In genomic region chr3:24070424-24071168, GRCm38 (mm10) we compare ENCODE assay signal across 10 mouse cellular contexts.
DNase-seq lines count a peak whose midpoint lies in the region; ATAC-seq lines count a peak whose summit lies in the region.
"Had no signal": no experiment of that assay in that cellular context is flagged by ENCODE, and none has a peak within 500 bp of the region (broad histone marks: within the 10 kb centered on the region; RNA-seq: fewer than 3 reads in every experiment).

No protein-coding gene starts in this region.

- H3K27me3 ChIP-seq in heart, embryonic 14.5 days (ENCODE audit: control insufficient read depth, insufficient read depth, low read length), result no peaks in the 10 kb centered on the region
- no peaks in the 10 kb centered on the region for H3K27me3 ChIP-seq in lung, embryonic 15.5 days

- no peak for ATAC-seq in heart, embryonic 14.5 days (ENCODE audit: insufficient number of reproducible peaks, insufficient read depth, low FRiP score, low read depth)
- peak; percentile 85 for ATAC-seq in lung, embryonic 15.5 days (ENCODE audit: borderline replicate concordance, extremely low read depth, low FRiP score, low TSS enrichment)

- WGBS in heart, embryonic 14.5 days, result 33% methylated on average over 4 of the region's 4 CpGs
- WGBS in lung, embryonic 15.5 days, result 26% methylated on average over 4 of the region's 4 CpGs

- no peak overlapping the region for H3K4me3 ChIP-seq in heart, embryonic 14.5 days (ENCODE audit: control insufficient read depth in 1 of 2, insufficient read depth in 1 of 2, low read depth in 1 of 2, low read length in 2 of 2)
- H3K4me3 ChIP-seq in lung, embryonic 15.5 days, result no peak overlapping the region
- H3K4me3 ChIP-seq: erythroblast, embryonic 14.5 days had no signal

- H3K9ac ChIP-seq in heart, embryonic 14.5 days (ENCODE audit: low read length), result no peak overlapping the region
- H3K9ac ChIP-seq in lung, embryonic 15.5 days, result no peak overlapping the region

- H3K9me3 ChIP-seq in heart, embryonic 14.5 days (ENCODE audit: control insufficient read depth, low read length), result no peaks in the 10 kb centered on the region
- H3K9me3 ChIP-seq in lung, embryonic 15.5 days, result no peaks in the 10 kb centered on the region

- no peak for DNase-seq in heart, adult 8-10 months (ENCODE audit: low spot score)
- no peak for DNase-seq in lung, adult 18-20 months
- DNase-seq in kidney, postnatal 14 days, result peak; percentile 17
- DNase-seq in mesoderm, embryonic 11.5 days (ENCODE audit: low read depth, low spot score), result peak; percentile 54
- DNase-seq in thymus, postnatal 14 days, result no peak
- no peak for DNase-seq in gastrocnemius, postnatal 4 days (ENCODE audit: low spot score in 2 of 2)

- H3K4me1 ChIP-seq in heart, embryonic 14.5 days (ENCODE audit: control insufficient read depth in 2 of 2, insufficient read depth in 2 of 2, low read length in 2 of 2), result peaks cover 0 to 3% of the 10 kb centered on the region in 2 experiments; a peak in 2 of 4 replicates
- H3K4me1 ChIP-seq in lung, embryonic 15.5 days, result peaks cover 8% of the 10 kb centered on the region; the same call in 1 of the 2 replicates

- peak overlapping the region; percentile 18 for H3K4me2 ChIP-seq in heart, embryonic 14.5 days (ENCODE audit: low read length)
- H3K4me2 ChIP-seq in lung, embryonic 15.5 days, result no peak overlapping the region

- H3K27ac ChIP-seq in heart, embryonic 14.5 days (replicated peaks in 1 of 2; ENCODE audit: control insufficient read depth in 1 of 2, insufficient read depth in 1 of 2, low read depth in 2 of 2, low read length in 2 of 2), result peak overlapping the region in 1 of 2 experiments; percentile 20; a peak in 1 of 4 replicates
- H3K27ac ChIP-seq in lung, embryonic 15.5 days, result peak overlapping the region; percentile 70
- H3K27ac ChIP-seq: hindbrain, postnatal 0 days had no signal

- H3K36me3 ChIP-seq in heart, embryonic 14.5 days (ENCODE audit: control insufficient read depth, insufficient read depth, low read length), result no peaks in the 10 kb centered on the region
- H3K36me3 ChIP-seq in lung, embryonic 15.5 days, result no peaks in the 10 kb centered on the region

Comparison
In these comparisons a context has a peak if more than half of its experiments do, and no peak if none do; other contexts are left out.
1. DNase-seq: peak in kidney, postnatal 14 days (single experiment) and mesoderm, embryonic 11.5 days (single experiment); none in heart, adult 8-10 months (single experiment), lung, adult 18-20 months (0 of 2), thymus, postnatal 14 days (single experiment) and gastrocnemius, postnatal 4 days (0 of 2).